ENCODE assay signal across 14 mouse cellular contexts in genomic region chr5:136820911-136821310, GRCm38 (mm10).
"Had no signal": no experiment of that assay in that cellular context is flagged by ENCODE, and none has a peak within 500 bp of the region (broad histone marks: within the 10 kb centered on the region; RNA-seq: fewer than 3 reads in every experiment).

No protein-coding gene starts in this region.

- H3K9ac ChIP-seq: liver, embryonic 14.5 days; liver, postnatal 0 days; lung, embryonic 14.5 days; midbrain, embryonic 12.5 days had no signal

- ATAC-seq: intestine, embryonic 16.5 days; liver, postnatal 0 days; lung, postnatal 0 days; midbrain, embryonic 16.5 days had no signal

- H3K36me3 ChIP-seq: midbrain, embryonic 12.5 days had no signal

- H3K27ac ChIP-seq: liver, embryonic 14.5 days; midbrain, embryonic 12.5 days had no signal

- DNase-seq: kidney, adult 18-20 months; kidney, postnatal 36 days; liver, postnatal 0 days; lung, embryonic 14.5 days; lung, postnatal 36 days; thymus, adult 18-20 months; thymus, postnatal 36 days had no signal

- H3K4me2 ChIP-seq: liver, embryonic 11.5 days; lung, embryonic 14.5 days; midbrain, embryonic 12.5 days had no signal

- H3K4me3 ChIP-seq: megakaryocyte, embryonic 14.5 days; midbrain, embryonic 12.5 days had no signal

- H3K4me1 ChIP-seq: megakaryocyte, embryonic 14.5 days; midbrain, embryonic 12.5 days had no signal

- H3K27me3 ChIP-seq: megakaryocyte, embryonic 14.5 days; midbrain, embryonic 12.5 days had no signal
